Mouse (Mus musculus): ENCODE measurements at regions not wholly inside any gene's neighbourhood (a gene's known extent, or its start where the extent isn't known, plus 50 kb on each side); places are given as distances from the start of the nearest gene placed in this dataset.

DNA sequence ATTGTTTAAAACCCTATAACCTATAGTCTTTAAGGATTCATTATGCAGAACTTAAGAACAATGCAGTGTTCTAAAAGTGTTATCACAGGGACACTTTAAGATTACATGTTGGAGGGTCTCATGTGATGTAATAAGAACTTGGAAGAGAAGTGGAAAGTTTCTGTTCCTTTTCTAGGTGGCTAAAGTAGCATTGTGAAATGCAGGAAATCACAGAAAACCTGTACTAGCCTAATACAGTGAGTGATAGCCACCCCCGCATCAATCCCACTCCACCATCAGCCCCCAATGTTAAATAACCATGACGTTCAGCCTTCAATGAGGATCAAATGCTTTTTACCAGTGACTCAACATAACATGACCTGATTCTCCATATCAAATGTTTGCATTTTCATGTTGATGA lies 147.4 kb upstream of the Palmd start:
- Histone ChIP-seq H3K36me3 (no peaks in the 10 kb centered on the region), H3K4me3 (replicated peaks) (no peak overlapping the region), H3K4me1 (replicated peaks) (no peaks in the 10 kb centered on the region), H3K9ac (replicated peaks) (no peak overlapping the region), H3K27ac (no peak overlapping the region), H3K9me3 (no peaks in the 10 kb centered on the region), H3K4me2 (no peak overlapping the region), H3K27me3 (no peaks in the 10 kb centered on the region)
- ATAC-seq (ENCODE audit: insufficient number of reproducible peaks, insufficient read depth, low FRiP score, low TSS enrichment, low read depth), result no peak
- 82% methylated on average over 2 of the region's 2 CpGs for WGBS

GRCm38 (mm10) chr3:117112766-117113165 lies 144.0 kb upstream of the Palmd start:
- no peak overlapping the region for H3K27ac ChIP-seq
- H3K4me3 ChIP-seq (replicated peaks), result no peak overlapping the region
- H3K27me3 ChIP-seq, result no peaks in the 10 kb centered on the region
- no peaks in the 10 kb centered on the region for H3K9me3 ChIP-seq
- H3K4me2 ChIP-seq, result no peak overlapping the region
- H3K9ac ChIP-seq (replicated peaks), result no peak overlapping the region
- H3K36me3 ChIP-seq, result no peaks in the 10 kb centered on the region
- ATAC-seq (ENCODE audit: insufficient number of reproducible peaks, insufficient read depth, low FRiP score, low TSS enrichment, low read depth), result no peak
- peaks cover 14% of the 10 kb centered on the region for H3K4me1 ChIP-seq (replicated peaks)
- 88% methylated on average over 3 of the region's 3 CpGs for WGBS

GRCm38 (mm10) chr3:117112304-117112703 lies 143.5 kb upstream of the Palmd start:
- no peak for ATAC-seq (ENCODE audit: insufficient number of reproducible peaks, insufficient read depth, low FRiP score, low TSS enrichment, low read depth)
- Histone ChIP-seq H3K36me3 (no peaks in the 10 kb centered on the region), H3K4me2 (no peak overlapping the region), H3K9me3 (no peaks in the 10 kb centered on the region), H3K4me3 (replicated peaks) (no peak overlapping the region), H3K9ac (replicated peaks) (no peak overlapping the region), H3K27ac (no peak overlapping the region), H3K27me3 (no peaks in the 10 kb centered on the region), H3K4me1 (replicated peaks) (peaks cover 19% of the 10 kb centered on the region)
- 93% methylated on average over 4 of the region's 4 CpGs for WGBS

DNA sequence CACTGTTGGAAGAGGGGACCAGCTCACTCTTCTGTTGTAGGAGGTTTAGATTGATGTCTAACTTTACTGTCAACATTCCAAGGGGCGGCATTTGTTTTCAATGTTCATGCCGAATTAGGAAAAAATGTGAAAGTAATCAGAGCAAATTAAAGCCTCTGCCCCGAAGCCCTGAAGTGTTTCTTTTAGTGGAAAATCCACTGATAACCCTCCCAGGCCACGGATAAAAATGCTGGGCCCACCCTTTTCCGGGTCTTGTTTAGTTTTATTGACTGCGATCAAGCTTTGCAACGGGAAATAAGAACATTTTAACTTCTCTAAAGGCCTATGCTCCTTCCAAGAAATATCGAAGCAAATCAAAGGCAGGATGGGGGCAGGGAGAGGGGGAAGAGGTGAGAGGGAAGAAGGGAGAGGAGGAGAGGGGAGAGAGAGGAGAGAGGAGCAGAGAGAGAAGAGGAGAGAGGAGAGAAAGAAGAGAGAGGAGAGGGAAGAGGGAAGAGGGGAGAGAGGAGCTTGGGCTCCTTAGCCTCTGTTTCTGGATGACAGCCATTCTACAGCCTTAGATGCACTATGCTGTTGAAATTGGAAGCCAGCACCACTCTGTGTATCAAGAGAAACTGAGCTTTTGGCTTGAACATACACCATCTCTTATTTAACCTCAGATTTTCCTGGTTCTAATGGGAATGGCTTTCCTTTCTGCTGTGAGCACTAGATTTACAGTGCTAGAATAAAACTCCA lies 140.3 kb upstream of the Palmd start:
- H3K9me3 ChIP-seq, result no peaks in the 10 kb centered on the region
- no peaks in the 10 kb centered on the region for H3K27me3 ChIP-seq
- H3K36me3 ChIP-seq, result no peaks in the 10 kb centered on the region
- no peak overlapping the region for H3K4me2 ChIP-seq
- 37% methylated on average over 8 of the region's 8 CpGs for whole genome bisulfite sequencing
- H3K27ac ChIP-seq, result no peak overlapping the region
- peaks cover 20% of the 10 kb centered on the region for H3K4me1 ChIP-seq (replicated peaks)
- ATAC-seq (ENCODE audit: insufficient number of reproducible peaks, insufficient read depth, low FRiP score, low TSS enrichment, low read depth), result no peak
- no peak overlapping the region for H3K9ac ChIP-seq (replicated peaks)
- H3K4me3 ChIP-seq (replicated peaks), result no peak overlapping the region

GRCm38 (mm10) chr3:117107986-117108385 lies 139.2 kb upstream of the Palmd start:
- Histone ChIP-seq H3K4me3 (replicated peaks) (no peak overlapping the region), H3K27ac (no peak overlapping the region), H3K4me2 (no peak overlapping the region), H3K4me1 (replicated peaks) (peaks cover 20% of the 10 kb centered on the region), H3K9ac (replicated peaks) (no peak overlapping the region), H3K27me3 (no peaks in the 10 kb centered on the region), H3K36me3 (no peaks in the 10 kb centered on the region), H3K9me3 (no peaks in the 10 kb centered on the region)
- 51% methylated on average over 6 of the region's 6 CpGs for WGBS
- no peak for ATAC-seq (ENCODE audit: insufficient number of reproducible peaks, insufficient read depth, low FRiP score, low TSS enrichment, low read depth)

GRCm38 (mm10) chr3:117107378-117107777 lies 138.6 kb upstream of the Palmd start:
- Histone ChIP-seq H3K27ac (no peak overlapping the region), H3K27me3 (no peaks in the 10 kb centered on the region), H3K36me3 (no peaks in the 10 kb centered on the region), H3K4me2 (no peak overlapping the region), H3K4me1 (replicated peaks) (peaks cover 20% of the 10 kb centered on the region), H3K4me3 (replicated peaks) (no peak overlapping the region), H3K9ac (replicated peaks) (no peak overlapping the region), H3K9me3 (no peaks in the 10 kb centered on the region)
- WGBS, result 78% methylated on average over 3 of the region's 3 CpGs
- no peak for ATAC-seq (ENCODE audit: insufficient number of reproducible peaks, insufficient read depth, low FRiP score, low TSS enrichment, low read depth)

GRCm38 (mm10) chr3:117087646-117088045 lies 118.9 kb upstream of the Palmd start:
- WGBS, result 79% methylated on average over 2 of the region's 2 CpGs
- H3K36me3 ChIP-seq, result no peaks in the 10 kb centered on the region
- H3K27me3 ChIP-seq, result no peaks in the 10 kb centered on the region
- no peak overlapping the region for H3K4me2 ChIP-seq
- no peak overlapping the region for H3K4me3 ChIP-seq (replicated peaks)
- no peak for ATAC-seq (ENCODE audit: insufficient number of reproducible peaks, insufficient read depth, low FRiP score, low TSS enrichment, low read depth)
- no peak overlapping the region for H3K27ac ChIP-seq
- no peaks in the 10 kb centered on the region for H3K4me1 ChIP-seq (replicated peaks)
- H3K9ac ChIP-seq (replicated peaks), result no peak overlapping the region
- no peaks in the 10 kb centered on the region for H3K9me3 ChIP-seq

DNA sequence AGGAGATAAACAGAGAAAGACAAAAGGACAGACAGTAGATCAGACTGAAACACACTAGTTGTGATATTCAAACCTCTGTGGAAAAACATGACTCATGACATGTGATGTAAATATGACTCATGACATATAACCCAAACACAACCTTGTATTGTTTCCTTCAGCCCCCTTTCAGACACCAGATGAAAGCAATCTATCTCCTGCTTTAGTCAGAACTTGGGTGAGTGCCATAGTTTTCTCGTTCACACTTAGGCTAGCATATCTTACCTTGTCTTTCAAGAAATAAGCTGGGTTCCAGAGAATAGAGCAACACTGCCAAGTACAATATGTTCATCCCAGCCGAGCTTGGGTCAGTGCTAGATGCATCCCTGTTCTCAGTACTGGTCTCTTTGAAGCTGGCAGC lies 107.9 kb upstream of the Palmd start:
- Histone ChIP-seq H3K36me3 (no peaks in the 10 kb centered on the region), H3K4me1 (replicated peaks) (no peaks in the 10 kb centered on the region; the same call in 1 of the 2 replicates), H3K27ac (no peak overlapping the region), H3K27me3 (0 out of 2 replicates have a peak, but pooled peaks cover 3% of the 10 kb centered on the region), H3K9ac (replicated peaks) (no peak overlapping the region), H3K4me3 (replicated peaks) (no peak overlapping the region), H3K9me3 (no peaks in the 10 kb centered on the region), H3K4me2 (no peak overlapping the region)
- no peak for ATAC-seq (ENCODE audit: insufficient number of reproducible peaks, insufficient read depth, low FRiP score, low TSS enrichment, low read depth)
- 73% methylated on average over 2 of the region's 2 CpGs for whole genome bisulfite sequencing

DNA sequence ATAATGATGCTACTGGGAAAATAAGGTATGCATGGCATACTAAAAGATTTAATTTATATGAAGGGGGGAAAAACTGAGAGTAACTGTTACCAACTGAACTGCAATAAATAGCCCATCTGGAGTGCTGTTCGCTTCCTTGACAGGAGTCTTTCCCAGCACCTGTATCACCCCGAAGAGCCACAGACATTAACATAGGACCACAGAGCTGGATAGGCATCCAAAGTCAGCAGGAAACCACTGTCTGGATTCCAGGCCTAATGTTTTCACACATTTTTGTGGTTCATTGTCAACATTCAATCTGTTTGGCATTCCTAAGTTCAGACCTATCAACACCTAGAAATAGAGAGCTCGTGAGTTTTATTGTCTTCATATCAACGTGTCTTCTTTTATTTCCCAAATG lies 104.6 kb upstream of the Palmd start:
- Histone ChIP-seq H3K36me3 (no peaks in the 10 kb centered on the region), H3K27me3 (0 out of 2 replicates have a peak, but pooled peaks cover 3% of the 10 kb centered on the region), H3K9me3 (no peaks in the 10 kb centered on the region), H3K27ac (no peak overlapping the region), H3K9ac (replicated peaks) (no peak overlapping the region), H3K4me2 (no peak overlapping the region), H3K4me1 (replicated peaks) (no peaks in the 10 kb centered on the region; the same call in 1 of the 2 replicates), H3K4me3 (replicated peaks) (no peak overlapping the region)
- 68% methylated on average over 4 of the region's 4 CpGs for WGBS
- 0 out of 2 replicates have a peak, but pooled peaks have one; percentile 72 for ATAC-seq (ENCODE audit: insufficient number of reproducible peaks, insufficient read depth, low FRiP score, low TSS enrichment, low read depth)

DNA sequence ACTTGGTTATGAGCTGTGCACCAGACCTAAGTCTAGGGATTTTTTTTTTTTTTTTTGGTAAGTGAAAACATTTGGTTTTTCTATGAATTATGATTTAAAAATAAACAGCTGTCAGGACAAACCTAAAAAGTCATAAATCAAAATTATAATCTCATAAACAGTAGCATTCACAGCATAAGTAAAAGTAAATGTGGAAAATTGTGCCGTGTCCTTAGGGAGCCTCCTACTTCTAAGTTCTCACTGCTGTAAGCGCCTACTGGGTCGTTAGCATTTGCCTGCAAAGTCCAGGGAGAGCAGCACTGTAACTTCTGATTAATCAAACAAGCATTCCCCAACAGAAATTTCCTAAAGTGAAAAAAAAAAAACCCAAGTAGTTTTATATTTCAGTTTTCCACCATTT lies 104.2 kb upstream of the Palmd start:
- H3K27ac ChIP-seq, result no peak overlapping the region
- no peaks in the 10 kb centered on the region for H3K9me3 ChIP-seq
- no peaks in the 10 kb centered on the region; the same call in 1 of the 2 replicates for H3K4me1 ChIP-seq (replicated peaks)
- H3K9ac ChIP-seq (replicated peaks), result no peak overlapping the region
- peak; percentile 76; the same call in 1 of the 2 replicates for ATAC-seq (ENCODE audit: insufficient number of reproducible peaks, insufficient read depth, low FRiP score, low TSS enrichment, low read depth)
- H3K27me3 ChIP-seq, result 0 out of 2 replicates have a peak, but pooled peaks cover 3% of the 10 kb centered on the region
- WGBS, result 25% methylated on average over 3 of the region's 3 CpGs
- H3K4me2 ChIP-seq, result no peak overlapping the region
- H3K4me3 ChIP-seq (replicated peaks), result no peak overlapping the region
- no peaks in the 10 kb centered on the region for H3K36me3 ChIP-seq

DNA sequence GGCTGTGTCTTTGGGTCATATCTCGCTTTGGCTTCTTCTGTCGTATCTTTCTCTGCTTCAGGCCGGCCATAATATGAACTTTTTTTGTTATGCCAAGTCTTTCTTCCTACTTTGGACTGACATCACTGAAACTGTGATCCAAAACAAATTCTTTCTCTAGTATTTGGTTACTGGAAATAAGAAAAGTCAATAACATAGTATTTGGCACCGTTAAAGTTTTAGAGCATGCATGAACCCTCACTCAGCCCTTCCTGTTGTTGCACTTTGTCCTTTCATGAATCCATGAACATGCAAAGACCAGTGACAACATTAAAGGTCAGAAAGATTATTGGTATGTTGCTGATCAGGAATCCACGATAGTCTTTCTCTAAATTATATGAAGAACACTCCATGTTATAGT lies 103.1 kb upstream of the Palmd start:
- no peak for ATAC-seq (ENCODE audit: insufficient number of reproducible peaks, insufficient read depth, low FRiP score, low TSS enrichment, low read depth)
- WGBS, result 89% methylated on average over 5 of the region's 5 CpGs
- no peak overlapping the region for H3K27ac ChIP-seq
- H3K36me3 ChIP-seq, result no peaks in the 10 kb centered on the region
- no peak overlapping the region for H3K4me2 ChIP-seq
- H3K4me1 ChIP-seq (replicated peaks), result no peaks in the 10 kb centered on the region; the same call in 1 of the 2 replicates
- H3K9me3 ChIP-seq, result no peaks in the 10 kb centered on the region
- H3K27me3 ChIP-seq, result 0 out of 2 replicates have a peak, but pooled peaks cover 1% of the 10 kb centered on the region
- H3K9ac ChIP-seq (replicated peaks), result no peak overlapping the region
- no peak overlapping the region for H3K4me3 ChIP-seq (replicated peaks)
